Mouse (Mus musculus): Measurements from ENCODE around the gene Trpv3. TPM values are rescaled to one million over a fixed set of nuclear protein-coding genes. Genes with fewer than 3 reads are reported as not detected.

Trpv3 gene
- polyA plus RNA-seq, 1 experiment from 2014 or later = 0.29 TPM

- no peaks in the 10 kb centered on the region for H3K9me3 ChIP-seq (replicated peaks)
- H3K27ac ChIP-seq (replicated peaks) = no peak overlapping the region
- H3K36me3 ChIP-seq = no peaks in the 10 kb centered on the region
- H3K4me3 ChIP-seq (replicated peaks) = no peak overlapping the region
- no peak for ATAC-seq (ENCODE audit: low FRiP score)
- H3K4me2 ChIP-seq = no peak overlapping the region
- no peak overlapping the region for H3K9ac ChIP-seq (replicated peaks)
- H3K27me3 ChIP-seq (replicated peaks) = no peaks in the 10 kb centered on the region
- WGBS = 69% methylated on average over 6 of the region's 6 CpGs
- H3K4me1 ChIP-seq = no peaks in the 10 kb centered on the region
These were observed 25.0 kb upstream of the Trpv3 start for GRCm38 (mm10) chr11:73242199-73242598.

- Histone ChIP-seq H3K4me2 (no peak overlapping the region), H3K4me3 (replicated peaks) (no peak overlapping the region), H3K4me1 (no peaks in the 10 kb centered on the region), H3K9ac (replicated peaks) (no peak overlapping the region), H3K27ac (replicated peaks) (no peak overlapping the region), H3K36me3 (no peaks in the 10 kb centered on the region), H3K9me3 (replicated peaks) (no peaks in the 10 kb centered on the region), H3K27me3 (replicated peaks) (no peaks in the 10 kb centered on the region)
- 85% methylated on average over 4 of the region's 4 CpGs for WGBS
- ATAC-seq (ENCODE audit: low FRiP score) = no peak
These were observed 24.4 kb upstream of the Trpv3 start for GRCm38 (mm10) chr11:73242777-73243176.

- no peak overlapping the region for H3K4me3 ChIP-seq (replicated peaks)
- H3K4me2 ChIP-seq = no peak overlapping the region
- no peak overlapping the region for H3K9ac ChIP-seq (replicated peaks)
- no peaks in the 10 kb centered on the region for H3K4me1 ChIP-seq
- WGBS = 78% methylated on average over 4 of the region's 4 CpGs
- H3K36me3 ChIP-seq = no peaks in the 10 kb centered on the region
- no peaks in the 10 kb centered on the region for H3K27me3 ChIP-seq (replicated peaks)
- no peak for ATAC-seq (ENCODE audit: low FRiP score)
- H3K9me3 ChIP-seq (replicated peaks) = no peaks in the 10 kb centered on the region
- no peak overlapping the region for H3K27ac ChIP-seq (replicated peaks)
These were observed 9.7 kb upstream of the Trpv3 start for GRCm38 (mm10) chr11:73257362-73257945.

DNA sequence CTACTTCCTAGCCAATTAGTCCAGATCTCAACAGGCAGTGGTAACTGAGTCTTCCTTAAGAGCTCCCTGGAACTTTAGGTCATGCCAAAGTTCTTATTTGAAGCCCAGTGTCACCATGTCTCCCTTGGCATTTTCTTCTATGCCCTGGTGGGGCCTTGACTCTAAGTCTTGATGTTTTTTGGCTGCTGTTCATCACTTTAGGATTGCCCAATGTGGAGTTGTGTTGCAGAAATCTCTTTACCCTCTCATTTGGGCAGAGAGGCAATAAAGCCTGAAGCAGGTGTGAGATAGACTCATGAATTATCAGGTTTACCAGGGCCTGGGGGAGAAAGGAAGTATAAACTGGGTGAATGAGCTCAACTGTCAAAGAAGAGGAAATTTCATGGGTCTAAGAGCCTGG lies 8.5 kb upstream of the Trpv3 start:
- no peaks in the 10 kb centered on the region for H3K36me3 ChIP-seq
- H3K27ac ChIP-seq (replicated peaks) = no peak overlapping the region
- H3K9me3 ChIP-seq (replicated peaks) = no peaks in the 10 kb centered on the region
- H3K27me3 ChIP-seq (replicated peaks) = no peaks in the 10 kb centered on the region
- H3K4me1 ChIP-seq = no peaks in the 10 kb centered on the region
- H3K4me3 ChIP-seq (replicated peaks) = no peak overlapping the region
- H3K9ac ChIP-seq (replicated peaks) = no peak overlapping the region
- no peak for ATAC-seq (ENCODE audit: low FRiP score)
- no peak overlapping the region for H3K4me2 ChIP-seq

- Histone ChIP-seq H3K36me3 (no peaks in the 10 kb centered on the region), H3K27me3 (replicated peaks) (no peaks in the 10 kb centered on the region)
These were observed 6.7 kb upstream of the Trpv3 start for GRCm38 (mm10) chr11:73260457-73260856.

GRCm38 (mm10) chr11:73261385-73261784 lies 5.8 kb upstream of the Trpv3 start:
- Histone ChIP-seq H3K9ac (replicated peaks) (no peak overlapping the region), H3K4me3 (replicated peaks) (no peak overlapping the region), H3K36me3 (no peaks in the 10 kb centered on the region), H3K9me3 (replicated peaks) (no peaks in the 10 kb centered on the region), H3K27ac (replicated peaks) (no peak overlapping the region), H3K4me1 (no peaks in the 10 kb centered on the region), H3K27me3 (replicated peaks) (no peaks in the 10 kb centered on the region), H3K4me2 (no peak overlapping the region)
- no peak for ATAC-seq (ENCODE audit: low FRiP score)
- 95% methylated on average over 1 of the region's 1 CpGs for WGBS

More at GRCm38 (mm10) chr11:73260457-73260856, 6.7 kb upstream of the Trpv3 start:
- Histone ChIP-seq H3K27ac (replicated peaks) (no peak overlapping the region), H3K4me1 (no peaks in the 10 kb centered on the region), H3K4me2 (no peak overlapping the region), H3K9me3 (replicated peaks) (no peaks in the 10 kb centered on the region), H3K4me3 (replicated peaks) (no peak overlapping the region), H3K9ac (replicated peaks) (no peak overlapping the region)
- 88% methylated on average over 3 of the region's 3 CpGs for WGBS
- ATAC-seq (ENCODE audit: low FRiP score) = no peak

DNA sequence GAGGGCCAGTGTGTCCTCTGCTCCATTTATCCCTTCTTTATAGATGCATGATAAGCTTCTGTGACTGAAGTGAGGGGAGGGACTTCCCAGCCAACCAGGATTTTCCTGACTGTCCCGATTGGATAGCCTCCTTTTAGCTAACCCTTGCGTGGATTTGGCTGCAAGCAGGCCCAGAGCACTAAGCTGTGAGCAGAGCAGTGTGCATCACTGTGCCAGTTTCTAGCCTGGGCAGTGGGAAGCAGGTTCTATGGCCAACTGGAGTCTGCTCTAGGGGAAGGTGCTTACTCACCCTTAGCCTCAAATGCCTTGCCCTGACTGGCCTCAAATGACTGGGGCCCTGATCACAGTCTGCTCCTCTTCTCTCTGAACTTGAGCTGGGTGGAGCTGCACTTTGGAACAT lies 7.6 kb downstream of the Trpv3 start:
- Histone ChIP-seq H3K4me1 (no peaks in the 10 kb centered on the region), H3K27me3 (replicated peaks) (no peaks in the 10 kb centered on the region), H3K27ac (replicated peaks) (no peak overlapping the region), H3K4me2 (no peak overlapping the region), H3K9me3 (replicated peaks) (no peaks in the 10 kb centered on the region), H3K9ac (replicated peaks) (no peak overlapping the region), H3K36me3 (no peaks in the 10 kb centered on the region), H3K4me3 (replicated peaks) (no peak overlapping the region)
- WGBS = 40% methylated on average over 2 of the region's 2 CpGs
- ATAC-seq (ENCODE audit: low FRiP score) = no peak

GRCm38 (mm10) chr11:73280710-73281109 lies 13.5 kb downstream of the Trpv3 start:
- Histone ChIP-seq H3K9ac (replicated peaks) (no peak overlapping the region), H3K4me3 (replicated peaks) (no peak overlapping the region), H3K27me3 (replicated peaks) (no peaks in the 10 kb centered on the region), H3K27ac (replicated peaks) (no peak overlapping the region), H3K9me3 (replicated peaks) (no peaks in the 10 kb centered on the region), H3K4me2 (peak overlapping the region; percentile 66; the same call in 1 of the 2 replicates), H3K4me1 (peaks cover 12% of the 10 kb centered on the region), H3K36me3 (no peaks in the 10 kb centered on the region)
- 62% methylated on average over 5 of the region's 5 CpGs for WGBS
- ATAC-seq (ENCODE audit: low FRiP score) = no peak

GRCm38 (mm10) chr11:73281528-73282027 lies 14.4 kb downstream of the Trpv3 start:
- H3K9ac ChIP-seq (replicated peaks) = peak overlapping the region; percentile 49
- ATAC-seq (ENCODE audit: low FRiP score) = peak; percentile 91
- peak overlapping the region; percentile 44 for H3K4me3 ChIP-seq (replicated peaks)
- 5% methylated on average over 16 of the region's 16 CpGs for WGBS
- no peaks in the 10 kb centered on the region for H3K9me3 ChIP-seq (replicated peaks)
- no peaks in the 10 kb centered on the region for H3K27me3 ChIP-seq (replicated peaks)
- H3K4me1 ChIP-seq = peaks cover 12% of the 10 kb centered on the region
- no peaks in the 10 kb centered on the region for H3K36me3 ChIP-seq
- peak overlapping the region; percentile 66 for H3K4me2 ChIP-seq
- 0 out of 2 replicates have a peak overlapping the region, but pooled peaks have one; percentile 37 for H3K27ac ChIP-seq (replicated peaks)

- ATAC-seq (ENCODE audit: low FRiP score) = no peak
- H3K36me3 ChIP-seq = no peaks in the 10 kb centered on the region
- peaks cover 12% of the 10 kb centered on the region for H3K4me1 ChIP-seq
- no peak overlapping the region for H3K27ac ChIP-seq (replicated peaks)
- H3K27me3 ChIP-seq (replicated peaks) = no peaks in the 10 kb centered on the region
- no peak overlapping the region for H3K4me2 ChIP-seq
- H3K4me3 ChIP-seq (replicated peaks) = no peak overlapping the region
- no peaks in the 10 kb centered on the region for H3K9me3 ChIP-seq (replicated peaks)
- no peak overlapping the region for H3K9ac ChIP-seq (replicated peaks)
- 83% methylated on average over 9 of the region's 9 CpGs for WGBS
These were observed 16.2 kb downstream of the Trpv3 start for GRCm38 (mm10) chr11:73283369-73283768.

DNA sequence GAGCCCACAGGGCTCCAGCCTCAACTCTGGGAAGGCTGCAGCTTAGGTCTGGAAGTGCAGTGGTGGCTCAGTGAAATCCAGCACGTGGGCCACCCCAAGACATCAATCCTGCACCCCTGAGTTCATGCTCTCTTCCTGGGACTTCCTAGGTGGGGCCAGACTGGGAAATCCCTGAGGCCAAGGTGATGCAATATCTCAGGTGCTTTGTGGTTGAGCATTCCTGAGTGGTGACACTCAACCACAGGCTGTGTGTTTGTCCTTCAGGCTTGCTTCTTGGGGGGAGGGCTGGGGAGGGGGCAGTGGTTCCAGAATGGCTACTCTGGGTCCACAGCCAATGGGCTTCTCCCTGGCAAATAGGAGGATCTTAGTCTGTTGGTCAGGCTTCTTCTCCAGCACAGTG lies 16.7 kb downstream of the Trpv3 start:
- H3K27me3 ChIP-seq (replicated peaks) = no peaks in the 10 kb centered on the region
- H3K4me1 ChIP-seq = peaks cover 12% of the 10 kb centered on the region
- ATAC-seq (ENCODE audit: low FRiP score) = no peak
- no peak overlapping the region for H3K4me3 ChIP-seq (replicated peaks)
- 70% methylated on average over 1 of the region's 1 CpGs for WGBS
- no peak overlapping the region for H3K27ac ChIP-seq (replicated peaks)
- H3K4me2 ChIP-seq = no peak overlapping the region
- no peaks in the 10 kb centered on the region for H3K9me3 ChIP-seq (replicated peaks)
- H3K9ac ChIP-seq (replicated peaks) = no peak overlapping the region
- H3K36me3 ChIP-seq = no peaks in the 10 kb centered on the region

- Histone ChIP-seq H3K4me3 (replicated peaks) (no peak overlapping the region), H3K27ac (replicated peaks) (no peak overlapping the region), H3K9me3 (replicated peaks) (no peaks in the 10 kb centered on the region), H3K36me3 (no peaks in the 10 kb centered on the region), H3K4me1 (peaks cover 12% of the 10 kb centered on the region), H3K4me2 (no peak overlapping the region), H3K9ac (replicated peaks) (no peak overlapping the region), H3K27me3 (replicated peaks) (no peaks in the 10 kb centered on the region)
- ATAC-seq (ENCODE audit: low FRiP score) = no peak
These were observed 17.2 kb downstream of the Trpv3 start for GRCm38 (mm10) chr11:73284351-73284750.

All from neural tube, embryonic 15.5 days (tissue).